Mouse (Mus musculus): Measurements from ENCODE around the gene Yif1a. TPM values are rescaled to one million over a fixed set of nuclear protein-coding genes. Genes with fewer than 3 reads are reported as not detected.

Gene Yif1a
- polyA plus RNA-seq, 1 experiment from 2014 or later: 87.2 TPM

DNA sequence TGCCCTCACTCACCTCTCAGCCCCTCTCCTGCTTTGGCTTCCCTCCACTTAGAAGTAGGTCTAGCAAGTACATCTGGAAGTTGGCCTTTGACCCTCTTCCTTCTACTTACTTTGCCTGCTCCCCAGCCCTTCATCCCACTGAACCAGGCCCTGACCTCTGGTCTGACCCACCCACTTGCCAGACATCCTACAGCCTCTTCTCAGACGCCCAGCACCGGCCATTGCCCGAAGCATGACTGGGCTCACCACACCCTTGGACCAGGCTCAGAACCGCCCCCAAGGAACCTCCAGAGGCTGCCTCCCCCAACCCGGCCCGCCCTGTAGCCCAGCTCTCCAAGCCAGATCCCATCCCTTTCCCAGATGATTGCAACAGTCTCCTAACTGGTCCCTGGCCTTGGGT, 25.9 kb upstream of the Yif1a start:
- H3K9me3 ChIP-seq: no peaks in the 10 kb centered on the region
- H3K4me1 ChIP-seq: peaks cover 57% of the 10 kb centered on the region
- no peak overlapping the region for H3K4me2 ChIP-seq
- no peak for ATAC-seq (ENCODE audit: insufficient number of reproducible peaks, insufficient read depth, low FRiP score, low TSS enrichment, low read depth)
- no peak overlapping the region for H3K27ac ChIP-seq
- H3K27me3 ChIP-seq: no peaks in the 10 kb centered on the region
- H3K9ac ChIP-seq: no peak overlapping the region
- 43% methylated on average over 6 of the region's 6 CpGs for WGBS
- H3K4me3 ChIP-seq: no peak overlapping the region
- H3K36me3 ChIP-seq: no peaks in the 10 kb centered on the region

DNA sequence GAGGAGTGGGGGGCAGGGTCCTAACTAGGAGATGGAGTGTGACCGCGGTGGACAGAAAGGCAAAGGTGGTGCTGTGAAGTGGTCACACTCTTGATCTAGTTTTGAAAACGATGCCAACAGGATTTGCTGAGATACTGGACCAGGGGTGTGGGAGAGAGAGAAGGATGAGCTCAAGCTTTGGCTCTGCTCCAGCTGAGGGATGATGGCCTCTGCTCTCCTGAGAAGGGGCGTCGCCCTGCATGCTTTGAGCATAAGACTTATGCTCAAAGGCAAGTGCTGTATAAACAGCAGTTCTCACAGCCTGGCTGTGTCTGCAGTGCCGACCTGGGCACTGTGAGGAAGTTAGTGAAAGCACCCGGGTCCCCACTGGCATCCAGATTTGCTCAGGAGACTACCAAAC, 23.2 kb upstream of the Yif1a start:
- H3K27me3 ChIP-seq: peaks cover 9% of the 10 kb centered on the region; the same call in 1 of the 2 replicates
- WGBS: 61% methylated on average over 7 of the region's 7 CpGs
- H3K4me2 ChIP-seq: no peak overlapping the region
- peaks cover 59% of the 10 kb centered on the region for H3K4me1 ChIP-seq
- no peaks in the 10 kb centered on the region for H3K36me3 ChIP-seq
- no peak overlapping the region for H3K27ac ChIP-seq
- no peak overlapping the region for H3K4me3 ChIP-seq
- H3K9me3 ChIP-seq: no peaks in the 10 kb centered on the region
- ATAC-seq (ENCODE audit: insufficient number of reproducible peaks, insufficient read depth, low FRiP score, low TSS enrichment, low read depth): no peak
- H3K9ac ChIP-seq: no peak overlapping the region

DNA sequence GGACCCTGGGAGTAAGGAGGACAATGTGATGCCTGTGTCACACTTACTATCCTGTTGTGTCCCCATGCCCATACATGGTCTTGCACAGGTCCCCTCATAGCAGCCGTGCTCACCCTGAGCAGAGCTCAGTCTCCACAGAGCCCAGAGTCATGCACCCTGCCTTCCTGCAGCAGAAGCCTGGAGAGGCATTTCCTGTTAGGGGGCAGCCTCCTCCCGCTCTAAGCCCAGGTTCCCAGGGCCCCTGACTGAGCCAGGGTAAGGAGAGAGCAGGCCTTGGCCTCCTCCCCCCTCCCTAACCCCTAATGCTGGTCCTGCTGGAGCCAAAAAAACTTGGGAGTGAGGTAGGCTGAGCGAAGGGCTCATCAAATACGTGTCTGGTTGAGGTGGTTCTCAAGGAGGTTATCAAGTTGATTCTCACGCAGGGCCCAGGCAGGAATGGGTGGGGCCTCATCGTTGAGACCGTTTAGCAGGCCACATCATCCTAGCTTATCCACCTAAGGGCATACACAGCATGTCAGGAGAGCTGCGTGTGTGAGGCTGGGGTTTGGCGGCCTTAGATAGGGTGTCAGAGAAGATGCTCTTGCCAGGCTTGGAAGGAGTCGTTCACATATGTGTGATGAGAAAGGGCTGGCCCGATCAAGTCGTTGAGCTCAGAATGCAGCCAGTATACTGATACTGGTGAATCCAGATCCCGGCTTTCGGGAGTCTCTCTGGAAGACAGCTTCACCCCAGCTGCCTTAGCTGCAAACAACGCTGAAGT, 21.1 kb upstream of the Yif1a start:
- no peaks in the 10 kb centered on the region for H3K36me3 ChIP-seq

DNA sequence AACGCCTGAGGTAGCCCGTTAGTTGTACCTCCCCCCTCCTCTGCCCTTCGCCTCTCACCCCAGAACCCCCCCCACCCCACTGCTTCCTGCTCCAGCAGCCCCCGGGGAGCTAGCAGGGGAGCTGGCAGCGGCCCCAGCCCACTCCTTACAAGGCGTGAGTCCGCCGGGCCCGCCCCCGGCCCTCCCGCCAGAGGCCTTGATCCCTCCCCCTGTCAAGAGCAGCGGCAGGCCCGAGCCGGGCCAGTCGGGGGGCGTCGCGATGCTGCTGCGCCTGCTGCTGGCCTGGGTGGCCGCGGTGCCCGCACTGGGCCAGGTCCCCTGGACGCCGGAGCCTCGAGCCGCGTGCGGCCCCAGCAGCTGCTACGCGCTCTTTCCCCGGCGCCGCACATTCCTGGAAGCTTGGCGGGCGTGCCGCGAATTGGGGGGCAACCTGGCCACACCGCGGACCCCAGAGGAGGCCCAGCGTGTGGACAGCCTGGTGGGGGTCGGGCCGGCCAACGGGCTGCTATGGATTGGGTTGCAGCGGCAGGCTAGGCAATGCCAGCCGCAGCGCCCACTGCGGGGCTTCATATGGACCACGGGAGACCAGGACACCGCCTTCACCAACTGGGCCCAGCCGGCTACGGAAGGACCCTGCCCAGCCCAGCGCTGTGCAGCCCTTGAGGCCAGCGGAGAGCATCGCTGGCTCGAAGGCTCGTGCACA, 20.3 kb upstream of the Yif1a start, which contains the start of gene Cd248:
Gene Cd248, plus strand, starts transcription at position 212 of the 703 bp plus-strand sequence.
- peak within 1 kb of the TSS; percentile 74 for H3K4me2 ChIP-seq
- ATAC-seq (ENCODE audit: insufficient number of reproducible peaks, insufficient read depth, low FRiP score, low TSS enrichment, low read depth): 0 out of 2 replicates have a peak, but pooled peaks have one; percentile 48
- peaks cover 65% of the 10 kb centered on the region for H3K4me1 ChIP-seq
- no peaks in the 10 kb centered on the region for H3K9me3 ChIP-seq
- WGBS: 1% methylated on average over 46 of the region's 56 CpGs
- H3K4me3 ChIP-seq: peak within 1 kb of the TSS; percentile 78
- peaks cover 9% of the 10 kb centered on the region; the same call in 1 of the 2 replicates for H3K27me3 ChIP-seq
- peak within 1 kb of the TSS; percentile 93 for H3K9ac ChIP-seq
- no peaks in the 10 kb centered on the region for H3K36me3 ChIP-seq
- peak within 1 kb of the TSS; percentile 99 for H3K27ac ChIP-seq

More for the DNA sequence above, 21.1 kb upstream of the Yif1a start:
- Histone ChIP-seq H3K4me3 (peak overlapping the region; percentile 78), H3K27me3 (peaks cover 9% of the 10 kb centered on the region; the same call in 1 of the 2 replicates), H3K4me1 (peaks cover 59% of the 10 kb centered on the region), H3K9ac (peak overlapping the region; percentile 93), H3K9me3 (no peaks in the 10 kb centered on the region), H3K4me2 (peak overlapping the region; percentile 74), H3K27ac (peak overlapping the region; percentile 99)
- ATAC-seq (ENCODE audit: insufficient number of reproducible peaks, insufficient read depth, low FRiP score, low TSS enrichment, low read depth): no peak
- 6% methylated on average over 15 of the region's 15 CpGs for WGBS

DNA sequence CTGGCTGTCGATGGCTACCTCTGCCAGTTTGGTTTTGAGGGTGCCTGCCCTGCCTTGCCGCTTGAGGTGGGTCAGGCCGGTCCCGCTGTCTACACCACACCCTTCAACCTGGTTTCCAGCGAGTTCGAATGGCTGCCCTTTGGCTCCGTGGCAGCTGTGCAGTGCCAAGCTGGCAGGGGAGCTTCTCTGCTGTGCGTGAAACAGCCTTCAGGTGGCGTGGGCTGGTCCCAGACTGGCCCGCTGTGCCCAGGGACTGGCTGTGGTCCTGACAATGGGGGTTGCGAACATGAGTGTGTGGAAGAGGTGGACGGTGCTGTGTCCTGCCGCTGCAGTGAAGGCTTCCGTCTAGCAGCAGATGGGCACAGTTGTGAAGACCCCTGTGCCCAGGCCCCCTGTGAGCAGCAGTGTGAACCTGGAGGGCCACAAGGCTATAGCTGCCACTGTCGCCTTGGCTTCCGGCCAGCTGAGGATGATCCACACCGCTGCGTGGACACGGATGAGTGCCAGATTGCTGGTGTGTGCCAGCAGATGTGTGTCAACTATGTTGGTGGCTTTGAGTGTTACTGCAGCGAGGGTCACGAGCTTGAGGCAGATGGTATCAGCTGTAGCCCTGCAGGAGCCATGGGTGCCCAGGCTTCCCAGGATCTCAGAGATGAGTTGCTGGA, 19.6 kb upstream of the Yif1a start:
- 28% methylated on average over 21 of the region's 21 CpGs for WGBS
- Histone ChIP-seq H3K36me3 (no peaks in the 10 kb centered on the region), H3K27me3 (peaks cover 9% of the 10 kb centered on the region; the same call in 1 of the 2 replicates), H3K4me2 (peak overlapping the region; percentile 74), H3K9me3 (no peaks in the 10 kb centered on the region), H3K27ac (peak overlapping the region; percentile 99), H3K9ac (peak overlapping the region; percentile 93), H3K4me3 (peak overlapping the region; percentile 78), H3K4me1 (peaks cover 70% of the 10 kb centered on the region)
- no peak for ATAC-seq (ENCODE audit: insufficient number of reproducible peaks, insufficient read depth, low FRiP score, low TSS enrichment, low read depth)

DNA sequence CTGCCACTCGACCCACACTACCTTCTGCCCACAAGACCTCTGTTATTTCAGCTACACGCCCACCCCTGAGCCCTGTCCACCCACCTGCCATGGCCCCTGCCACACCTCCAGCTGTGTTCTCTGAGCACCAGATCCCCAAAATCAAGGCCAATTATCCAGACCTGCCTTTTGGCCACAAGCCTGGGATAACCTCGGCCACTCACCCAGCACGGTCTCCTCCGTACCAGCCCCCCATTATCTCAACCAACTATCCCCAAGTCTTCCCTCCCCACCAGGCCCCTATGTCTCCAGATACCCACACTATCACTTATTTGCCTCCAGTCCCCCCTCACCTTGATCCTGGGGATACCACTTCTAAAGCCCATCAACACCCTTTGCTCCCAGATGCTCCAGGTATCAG, 18.9 kb upstream of the Yif1a start:
- Histone ChIP-seq H3K9ac (peak overlapping the region; percentile 93), H3K27ac (peak overlapping the region; percentile 99), H3K4me1 (peaks cover 74% of the 10 kb centered on the region), H3K9me3 (no peaks in the 10 kb centered on the region), H3K4me2 (peak overlapping the region; percentile 74), H3K36me3 (no peaks in the 10 kb centered on the region), H3K27me3 (peaks cover 10% of the 10 kb centered on the region), H3K4me3 (peak overlapping the region; percentile 78)
- 82% methylated on average over 5 of the region's 5 CpGs for WGBS
- ATAC-seq (ENCODE audit: insufficient number of reproducible peaks, insufficient read depth, low FRiP score, low TSS enrichment, low read depth): no peak

DNA sequence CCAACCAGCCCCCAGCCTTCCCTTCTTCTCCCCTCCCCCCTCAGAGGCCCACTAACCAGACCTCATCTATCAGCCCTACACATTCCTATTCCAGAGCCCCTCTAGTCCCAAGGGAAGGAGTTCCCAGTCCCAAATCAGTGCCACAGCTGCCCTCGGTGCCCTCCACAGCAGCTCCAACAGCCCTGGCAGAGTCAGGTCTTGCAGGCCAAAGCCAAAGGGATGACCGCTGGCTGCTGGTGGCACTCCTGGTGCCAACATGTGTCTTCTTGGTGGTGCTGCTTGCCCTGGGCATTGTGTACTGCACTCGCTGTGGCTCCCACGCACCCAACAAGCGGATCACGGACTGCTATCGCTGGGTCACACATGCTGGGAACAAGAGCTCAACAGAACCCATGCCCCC, 18.4 kb upstream of the Yif1a start:
- peak overlapping the region; percentile 78 for H3K4me3 ChIP-seq
- H3K9me3 ChIP-seq: no peaks in the 10 kb centered on the region
- H3K27ac ChIP-seq: peak overlapping the region; percentile 99
- WGBS: 85% methylated on average over 7 of the region's 7 CpGs
- H3K9ac ChIP-seq: peak overlapping the region; percentile 93
- ATAC-seq (ENCODE audit: insufficient number of reproducible peaks, insufficient read depth, low FRiP score, low TSS enrichment, low read depth): no peak
- H3K27me3 ChIP-seq: peaks cover 13% of the 10 kb centered on the region
- peak overlapping the region; percentile 74 for H3K4me2 ChIP-seq
- peaks cover 71% of the 10 kb centered on the region for H3K4me1 ChIP-seq
- H3K36me3 ChIP-seq: no peaks in the 10 kb centered on the region

DNA sequence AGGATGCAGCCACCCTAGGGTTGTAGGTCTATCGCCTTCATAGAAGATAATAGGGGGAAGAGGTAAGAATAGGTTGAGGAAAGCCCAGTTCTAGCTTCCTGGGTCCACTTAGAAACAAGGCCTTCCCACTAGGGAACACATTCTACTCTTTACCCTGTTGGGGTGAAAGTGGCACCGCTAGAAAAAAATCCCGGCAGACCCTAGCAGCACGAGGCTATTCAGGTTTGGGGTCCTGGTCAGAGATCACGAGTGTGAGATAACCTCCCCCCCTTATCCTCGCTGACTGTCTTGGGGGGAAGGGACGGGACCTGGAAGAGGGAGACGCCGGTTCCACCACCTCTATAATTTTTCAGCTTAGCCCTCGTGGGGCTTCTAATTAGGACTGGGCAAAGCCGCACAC, 17.3 kb upstream of the Yif1a start:
- H3K27me3 ChIP-seq: peaks cover 13% of the 10 kb centered on the region

DNA sequence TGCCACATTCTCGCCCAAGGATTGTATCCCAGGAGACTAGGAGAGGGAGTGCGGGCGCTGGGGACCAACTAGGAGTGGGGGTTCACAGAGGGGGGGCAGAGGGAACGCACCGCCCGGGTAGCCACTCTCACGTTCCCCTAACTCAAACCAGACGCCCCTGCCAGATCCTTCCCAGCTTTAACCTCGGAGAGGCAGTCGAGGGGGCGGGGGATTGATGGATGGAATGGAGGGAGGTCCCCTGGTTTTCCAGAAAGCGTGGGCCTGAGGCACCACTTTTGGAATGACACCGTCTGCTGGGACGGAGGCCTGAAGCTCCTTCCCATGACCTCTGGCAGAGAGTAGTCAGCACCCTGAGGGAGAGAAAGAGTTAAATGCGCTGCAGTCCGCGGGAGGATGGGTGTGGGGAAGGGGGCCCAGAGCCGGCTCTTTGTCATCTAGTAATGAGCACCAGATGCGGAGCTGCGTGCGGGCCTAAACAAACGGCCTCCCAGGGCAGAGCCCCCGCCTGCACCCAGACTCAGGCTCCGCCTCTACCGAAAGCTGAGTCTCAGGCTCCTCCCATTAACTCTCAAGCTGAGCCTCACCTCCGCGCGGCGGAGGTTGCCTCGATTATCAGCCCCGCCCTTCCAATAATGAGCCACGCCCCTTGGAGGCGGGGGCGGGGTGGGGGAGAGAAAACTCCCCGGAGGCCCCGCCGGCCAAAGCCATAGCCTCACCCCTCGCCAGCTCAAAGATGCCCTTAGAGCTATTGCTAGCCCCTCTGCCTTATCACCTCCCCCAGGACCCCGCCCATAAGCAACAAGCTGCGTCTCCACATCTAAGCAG, 16.6 kb upstream of the Yif1a start:
- Histone ChIP-seq H3K9me3 (no peaks in the 10 kb centered on the region), H3K4me3 (peak overlapping the region; percentile 78), H3K4me2 (peak overlapping the region; percentile 74), H3K27ac (peak overlapping the region; percentile 99), H3K36me3 (no peaks in the 10 kb centered on the region), H3K27me3 (peaks cover 13% of the 10 kb centered on the region), H3K4me1 (peaks cover 62% of the 10 kb centered on the region), H3K9ac (peak overlapping the region; percentile 93)
- WGBS: under 1% methylated on average over 40 of the region's 40 CpGs
- ATAC-seq (ENCODE audit: insufficient number of reproducible peaks, insufficient read depth, low FRiP score, low TSS enrichment, low read depth): peak; percentile 87

More for the DNA sequence above, 17.3 kb upstream of the Yif1a start:
- WGBS: 6% methylated on average over 11 of the region's 11 CpGs
- no peak for ATAC-seq (ENCODE audit: insufficient number of reproducible peaks, insufficient read depth, low FRiP score, low TSS enrichment, low read depth)
- Histone ChIP-seq H3K9ac (peak overlapping the region; percentile 93), H3K4me2 (peak overlapping the region; percentile 74), H3K27ac (peak overlapping the region; percentile 99), H3K9me3 (no peaks in the 10 kb centered on the region), H3K36me3 (no peaks in the 10 kb centered on the region), H3K4me1 (peaks cover 65% of the 10 kb centered on the region), H3K4me3 (peak overlapping the region; percentile 78)

DNA sequence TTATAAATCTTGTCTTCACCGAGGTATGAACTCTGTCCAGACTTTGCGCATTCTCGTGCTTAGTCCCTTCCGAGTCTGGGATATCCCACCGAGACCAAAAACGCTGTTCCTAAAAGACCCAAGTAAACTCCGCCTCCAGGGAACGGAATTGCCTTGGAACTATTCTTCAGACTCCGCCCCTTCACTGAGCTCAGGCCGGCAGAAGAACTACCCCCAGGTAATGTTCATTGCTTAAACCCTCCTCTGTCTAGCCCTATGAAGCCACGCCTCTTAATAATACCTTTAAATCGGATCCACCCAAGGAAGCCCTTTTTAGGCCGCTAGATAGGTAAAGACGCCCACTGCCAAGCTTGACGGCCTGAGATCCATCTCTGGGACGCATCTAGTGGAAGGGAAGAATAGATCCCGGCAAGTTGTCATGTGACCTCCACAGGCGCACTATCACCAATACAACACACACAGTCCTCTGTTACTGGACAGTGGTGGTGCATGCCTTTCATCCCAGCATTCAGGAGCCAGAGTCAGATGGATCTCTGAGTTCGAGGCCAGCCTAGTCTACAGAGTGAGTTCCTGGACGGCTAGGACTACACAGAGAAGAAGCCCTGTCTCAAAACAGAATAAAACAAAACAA, 15.8 kb upstream of the Yif1a start:
- Histone ChIP-seq H3K4me1 (peaks cover 54% of the 10 kb centered on the region), H3K36me3 (no peaks in the 10 kb centered on the region), H3K27ac (peak overlapping the region; percentile 99), H3K4me2 (peak overlapping the region; percentile 74), H3K9ac (peak overlapping the region; percentile 93), H3K4me3 (peak overlapping the region; percentile 78), H3K9me3 (no peaks in the 10 kb centered on the region), H3K27me3 (peaks cover 13% of the 10 kb centered on the region)
- no peak for ATAC-seq (ENCODE audit: insufficient number of reproducible peaks, insufficient read depth, low FRiP score, low TSS enrichment, low read depth)
- WGBS: 2% methylated on average over 20 of the region's 20 CpGs

All from embryonic facial prominence, embryonic 13.5 days (tissue).